In genomic region chr7:116603840-116604194, GRCm38 (mm10) we compare ENCODE assay signal across 11 mouse cellular contexts.
"Had no signal": no experiment of that assay in that cellular context is flagged by ENCODE, and none has a peak within 500 bp of the region (broad histone marks: within the 10 kb centered on the region; RNA-seq: fewer than 3 reads in every experiment).

No protein-coding gene starts in this region.

- H3K9me3 ChIP-seq: lung, embryonic 15.5 days; midbrain, embryonic 10.5 days; midbrain, embryonic 12.5 days; midbrain, embryonic 15.5 days; neural tube, embryonic 12.5 days had no signal

- H3K27ac ChIP-seq: lung, embryonic 15.5 days; midbrain, embryonic 10.5 days; midbrain, embryonic 12.5 days; midbrain, embryonic 15.5 days; neural tube, embryonic 12.5 days had no signal

- H3K36me3 ChIP-seq: lung, embryonic 15.5 days; midbrain, embryonic 10.5 days; midbrain, embryonic 12.5 days; midbrain, embryonic 15.5 days; neural tube, embryonic 12.5 days had no signal

- H3K9ac ChIP-seq: liver, postnatal 0 days; lung, embryonic 15.5 days; midbrain, embryonic 12.5 days; midbrain, embryonic 15.5 days; neural tube, embryonic 12.5 days had no signal

- DNase-seq: liver, postnatal 0 days; lung, adult 2 months; right cerebral cortex, postnatal 14 days; thymus, adult 18-20 months; thymus, postnatal 14 days; thymus, postnatal 36 days had no signal

- H3K4me3 ChIP-seq: lung, embryonic 15.5 days; midbrain, embryonic 10.5 days; midbrain, embryonic 12.5 days; midbrain, embryonic 15.5 days; neural tube, embryonic 12.5 days had no signal

- H3K27me3 ChIP-seq: lung, embryonic 15.5 days; midbrain, embryonic 15.5 days; neural tube, embryonic 12.5 days had no signal
